Mouse (Mus musculus) T-helper 2 cell (primary cell): Measurements from ENCODE around the gene Cuedc2.

Experiments
- in situ Hi-C: fragments of 300-600 bp; cut with MboI, MseI; formaldehyde crosslinking; loops from one replicate; pipeline ENCODE4 v1.15.1; 2025; ENCODE audit warnings: high pct_unique_total_duplicates

The Cuedc2 gene

DNA sequence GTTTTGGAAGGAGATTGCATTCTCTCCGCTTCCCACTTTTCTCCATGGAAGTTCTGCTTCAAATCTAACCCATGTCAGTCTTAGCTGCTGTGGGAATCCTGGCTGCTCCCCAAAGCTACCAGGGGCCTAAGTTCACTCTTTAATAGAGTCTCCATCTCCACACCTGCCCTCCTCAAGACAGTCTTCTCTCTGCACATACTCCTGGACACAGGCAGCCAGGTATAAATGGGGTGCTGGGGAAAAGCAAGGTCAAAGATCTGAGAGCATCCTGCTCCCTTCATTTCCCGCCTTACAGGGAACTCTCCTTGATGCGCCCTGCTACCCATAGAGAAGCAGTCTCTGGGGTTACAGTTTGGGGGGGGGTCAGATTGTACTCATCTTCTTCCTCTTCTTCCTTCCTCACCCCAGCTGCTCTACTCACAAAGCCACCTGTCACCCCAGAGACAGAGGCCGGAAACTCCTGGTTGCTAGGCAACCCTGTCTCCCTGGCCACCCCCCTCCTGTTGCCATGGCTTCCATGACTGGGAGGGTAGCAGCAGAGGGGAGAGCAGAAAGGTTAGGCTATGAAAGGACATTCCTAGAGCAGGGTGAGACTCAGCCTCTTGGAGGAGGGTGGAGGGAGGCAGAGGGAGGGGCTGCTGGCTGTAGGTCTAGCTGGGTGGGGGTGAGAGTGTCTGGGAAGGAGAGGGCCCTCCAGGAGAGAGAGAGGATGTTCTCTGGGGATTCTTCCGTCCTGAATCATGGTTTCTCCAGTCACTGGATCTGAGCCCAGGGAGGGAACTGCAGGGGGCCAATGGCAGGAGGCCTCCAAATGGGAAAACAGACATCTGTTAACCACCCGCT is 17.2 kb downstream of the Cuedc2 start:
- in situ Hi-C loops, result no loop called here

DNA sequence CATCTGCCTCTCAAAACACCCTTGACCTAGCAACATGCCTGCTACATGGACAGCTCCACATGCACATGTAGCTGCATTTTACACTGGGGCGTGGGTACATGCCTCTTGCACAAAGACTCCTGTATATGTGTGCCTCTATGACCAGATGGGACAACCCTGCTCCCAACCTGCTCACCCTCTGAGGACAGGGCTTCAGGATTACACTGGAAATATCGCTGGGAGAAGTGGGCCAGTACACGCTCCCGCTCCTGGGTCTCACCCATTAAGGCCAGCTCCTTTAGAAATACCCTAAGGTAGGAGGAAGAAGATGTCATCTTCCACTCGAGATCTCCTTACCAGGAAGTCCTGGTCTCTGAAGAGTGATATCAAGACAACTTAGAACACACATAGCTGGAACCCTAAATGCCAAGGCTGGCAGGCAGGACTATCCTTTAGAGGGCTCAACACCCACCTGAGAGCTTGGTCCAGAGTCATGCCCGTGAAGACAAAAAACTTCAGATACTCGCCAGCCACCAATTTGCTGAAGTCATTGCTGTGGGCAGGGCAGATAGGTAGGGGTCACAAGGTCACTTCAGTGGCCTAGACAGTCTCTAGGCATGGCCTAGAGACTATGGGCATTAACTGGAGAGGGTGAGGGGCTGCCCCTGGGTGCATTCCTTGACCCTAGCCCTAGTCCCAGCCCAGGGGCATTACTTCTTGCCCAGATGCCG is 18.3 kb downstream of the Cuedc2 start:
- in situ Hi-C loops, result no loop called here

DNA sequence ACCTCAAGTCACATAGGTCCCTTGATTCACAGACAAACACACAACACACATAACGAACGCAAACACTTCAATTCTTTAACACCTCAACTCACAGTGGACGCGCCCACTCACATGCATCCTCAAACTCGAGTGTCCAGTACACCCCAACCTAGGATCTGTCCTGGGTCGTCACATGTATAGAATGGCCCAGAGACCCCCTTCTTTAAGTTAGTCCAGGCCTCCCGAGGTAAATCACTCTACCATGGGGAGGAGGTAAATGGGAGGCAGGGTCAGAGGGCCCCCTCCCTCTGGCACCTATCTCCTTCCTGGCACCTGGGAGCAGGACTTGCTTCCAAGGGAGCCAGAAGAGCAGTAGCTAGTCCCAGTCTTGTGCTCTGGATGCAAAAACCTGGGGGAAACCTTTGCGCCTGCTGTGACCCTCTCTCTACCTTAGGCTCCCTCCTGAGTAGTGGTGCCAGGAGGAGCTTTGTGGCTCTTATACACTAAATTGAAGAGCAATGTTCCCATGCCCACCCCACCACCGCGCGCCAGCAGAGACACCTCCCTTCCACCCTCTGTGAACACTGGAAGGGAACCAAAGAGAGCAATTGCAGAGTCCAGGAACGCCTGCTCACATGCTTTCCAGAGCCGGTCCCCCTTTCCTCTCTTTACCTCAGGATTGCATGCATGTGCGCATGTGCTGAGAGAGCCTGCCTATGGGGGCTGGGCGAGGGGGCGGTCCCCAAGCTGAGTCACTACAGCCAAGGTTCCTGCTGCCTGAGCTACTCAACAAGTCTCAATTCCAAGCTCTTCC is 19.7 kb downstream of the Cuedc2 start:
- in situ Hi-C loops, result no loop called here

DNA sequence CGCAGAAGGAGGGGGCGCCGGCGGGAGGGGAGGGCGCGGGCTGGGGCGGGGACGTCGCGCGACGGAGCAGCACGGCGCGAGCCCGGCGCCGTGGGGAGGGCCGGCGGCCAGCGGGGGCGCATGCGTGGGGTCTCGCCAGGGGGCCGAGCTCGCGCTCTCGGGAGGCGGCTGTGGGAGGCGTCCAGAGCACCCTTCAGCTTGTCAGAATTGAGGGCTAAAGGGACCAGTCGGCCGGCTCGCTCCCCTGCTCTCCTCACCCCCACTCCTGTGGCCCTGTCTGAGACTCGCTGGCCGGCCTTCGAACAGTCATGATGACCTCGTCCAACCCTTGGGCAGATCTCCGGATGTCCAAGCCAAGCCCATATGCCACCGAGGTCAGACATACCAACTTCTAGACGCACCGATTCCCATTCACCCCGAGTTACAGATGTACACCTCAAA is 20.5 kb downstream of the Cuedc2 start:
- in situ Hi-C loops, result no loop called here

DNA sequence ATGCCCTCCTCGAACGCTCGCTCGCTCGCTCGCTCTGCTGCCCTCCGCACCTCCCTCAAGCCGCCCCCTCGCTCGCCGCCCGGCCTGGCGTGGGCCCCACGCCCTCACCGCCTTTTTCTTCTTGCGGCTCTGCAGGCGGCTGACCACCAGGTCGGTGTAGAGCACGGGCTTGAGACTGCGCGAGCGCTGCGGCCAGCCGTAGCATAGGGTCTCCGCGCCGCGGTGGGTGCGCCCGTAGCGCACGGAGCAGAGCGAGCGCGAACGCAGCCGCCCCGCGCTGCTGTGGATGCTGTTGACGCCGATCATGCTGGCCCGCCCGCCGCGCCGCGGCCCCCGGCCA is 21.0 kb downstream of the Cuedc2 start:
- in situ Hi-C loops, result no loop called here

DNA sequence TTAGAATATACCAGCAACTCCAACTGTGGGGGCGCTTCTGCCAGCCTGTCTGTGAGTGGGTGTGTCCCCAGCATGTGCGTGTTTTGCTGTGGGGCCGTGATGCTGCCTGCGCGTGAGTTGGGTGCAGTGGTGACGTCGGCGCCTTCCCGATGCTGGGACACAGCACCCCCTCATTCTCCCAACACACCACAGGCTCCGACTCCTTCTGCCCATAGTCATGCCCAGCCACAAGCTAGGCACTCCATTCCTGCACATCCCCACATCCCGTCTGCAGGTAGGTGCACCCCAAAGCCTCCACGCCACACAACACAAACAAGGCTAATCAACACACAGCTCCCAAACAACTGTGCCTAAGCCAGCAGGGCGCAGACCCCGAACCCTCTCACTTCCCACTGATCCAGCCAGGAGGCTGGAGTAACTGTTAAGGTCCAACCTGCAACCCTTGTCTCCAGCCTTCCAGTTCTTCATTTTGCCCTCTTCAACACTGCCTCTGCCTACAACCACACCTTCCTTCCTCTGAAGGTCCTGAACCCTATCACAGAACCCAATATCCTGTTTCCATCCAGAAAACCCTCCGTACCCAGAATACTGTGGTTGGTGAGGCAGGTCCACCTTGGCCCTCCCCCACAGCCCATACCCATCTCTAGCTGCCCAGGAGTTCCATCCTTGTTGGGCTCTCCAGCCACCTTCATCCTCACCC is 21.5 kb downstream of the Cuedc2 start:
- in situ Hi-C loops, result no loop called here

DNA sequence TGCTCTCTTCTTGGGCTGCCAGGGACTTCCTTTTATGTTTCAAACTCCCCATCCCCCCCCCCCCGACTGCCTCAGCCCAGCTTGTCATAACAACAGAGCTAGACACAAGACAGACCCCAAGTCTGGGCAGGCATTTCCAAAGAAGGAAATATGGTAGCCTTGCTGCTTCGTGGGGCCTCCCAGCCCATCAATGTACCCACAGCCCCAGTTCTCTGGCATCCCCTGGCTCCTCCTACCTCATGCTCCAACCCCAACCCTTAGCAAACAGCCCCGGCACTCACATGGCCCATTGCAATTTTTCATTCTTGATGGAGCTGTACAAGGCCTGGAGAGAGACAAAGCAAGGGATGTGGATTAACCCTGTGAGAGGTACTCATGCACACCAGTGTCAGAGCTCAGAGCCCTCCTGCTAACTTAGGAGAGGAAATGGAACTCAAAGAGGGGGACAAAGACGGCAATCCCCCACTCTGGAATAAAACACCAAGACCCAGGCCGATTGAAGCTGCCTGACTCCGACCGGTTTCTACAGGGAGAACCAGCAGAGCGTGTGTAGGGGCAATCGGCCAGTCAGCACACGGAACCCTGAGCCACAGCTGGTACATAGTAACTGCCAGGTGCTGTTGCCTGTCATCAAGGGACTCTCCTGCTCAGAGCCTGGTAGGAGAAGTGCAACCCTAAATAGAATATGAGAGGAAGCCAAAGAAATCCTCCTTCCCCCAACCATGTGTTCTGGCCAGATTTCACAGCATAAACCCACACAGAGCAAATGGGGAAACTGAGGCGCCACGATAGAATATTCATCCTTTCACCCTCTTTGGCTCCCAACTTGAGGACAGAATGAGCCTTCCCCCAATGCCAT is 22.5 kb downstream of the Cuedc2 start:
- in situ Hi-C loops, result no loop called here

DNA sequence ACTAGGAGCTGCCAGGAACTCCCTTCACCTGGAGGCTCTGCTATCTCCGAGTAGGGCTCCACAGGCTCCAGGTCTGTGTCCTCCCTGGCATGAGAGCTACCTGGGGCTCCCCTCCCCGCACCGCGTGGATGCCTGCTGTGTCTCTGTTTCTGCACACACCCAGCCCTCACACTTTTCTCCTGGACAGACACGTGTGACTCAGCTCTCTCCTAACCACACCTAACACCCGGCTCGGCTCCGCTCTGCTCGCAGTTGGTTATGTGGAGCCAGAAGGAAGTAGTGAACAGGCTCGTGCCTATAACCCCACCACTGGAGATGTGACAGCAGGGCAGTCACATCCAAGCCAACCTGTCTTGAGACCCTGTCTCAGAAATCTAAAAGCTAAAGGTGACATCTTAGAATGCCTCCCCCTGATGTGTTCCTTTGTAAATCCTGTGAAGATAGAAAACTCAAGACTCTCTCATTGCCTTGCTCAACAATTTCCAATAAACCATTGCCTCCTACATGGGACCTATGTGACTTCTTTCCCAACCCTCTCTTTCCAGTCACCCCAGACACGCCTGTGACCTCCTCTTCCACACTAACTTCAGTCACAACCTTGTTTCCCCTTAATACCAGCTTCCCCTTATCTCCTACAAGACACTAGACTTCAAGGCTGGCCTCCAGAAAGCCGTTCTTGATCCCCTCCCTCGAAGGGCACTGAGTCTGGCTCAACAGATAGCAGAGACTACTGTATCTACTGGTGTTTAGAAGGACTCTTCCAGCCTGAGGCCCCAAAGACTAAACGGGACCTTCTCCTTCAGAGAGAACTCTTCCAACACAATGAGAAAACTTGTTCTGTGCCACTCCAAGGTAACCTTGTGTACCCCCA is 23.4 kb downstream of the Cuedc2 start:
- in situ Hi-C loops, result no loop called here

DNA sequence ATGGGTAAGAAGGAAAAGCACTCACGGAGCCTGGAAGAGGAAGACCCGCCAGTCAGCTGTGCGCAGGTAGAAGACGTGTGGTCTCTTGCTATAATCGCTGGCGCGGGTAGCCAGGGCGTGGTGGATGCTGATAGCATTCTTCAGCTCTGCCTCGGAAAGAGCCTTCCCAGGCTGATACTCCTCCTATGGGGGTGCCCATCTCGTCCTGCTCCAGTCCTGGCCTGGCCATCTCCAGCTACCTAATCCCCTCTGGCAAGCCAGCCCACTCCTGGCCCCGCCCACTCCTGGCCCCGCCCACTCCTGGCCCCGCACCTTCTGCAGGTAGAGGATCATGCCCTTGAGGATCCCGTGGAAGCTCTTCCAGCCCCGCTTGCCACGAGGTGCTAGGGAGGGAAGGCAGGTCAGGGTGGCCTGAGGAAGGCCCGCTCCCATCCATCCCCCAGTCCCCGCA is 24.3 kb downstream of the Cuedc2 start:
- in situ Hi-C loops, result no loop called here

DNA sequence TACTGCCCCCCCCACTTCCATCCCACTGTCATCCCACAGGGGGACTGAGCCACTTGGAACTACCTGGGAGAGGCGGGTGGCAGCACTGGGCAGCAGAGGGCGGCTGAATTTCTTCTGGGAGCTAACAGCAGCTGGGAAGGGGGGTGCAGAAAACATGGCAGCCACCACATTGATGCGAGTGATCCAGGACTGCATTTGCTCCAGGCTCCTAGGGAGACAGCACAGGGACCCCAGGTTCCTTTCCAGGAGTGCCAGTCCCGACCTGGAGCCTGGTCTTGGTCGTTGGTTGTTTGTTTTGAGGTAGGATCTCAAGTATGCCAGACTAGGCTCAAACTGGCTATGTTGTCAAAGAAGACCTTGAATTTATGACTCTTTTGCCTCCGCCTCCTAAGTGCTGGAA is 24.9 kb downstream of the Cuedc2 start:
- in situ Hi-C loops, result no loop called here

DNA sequence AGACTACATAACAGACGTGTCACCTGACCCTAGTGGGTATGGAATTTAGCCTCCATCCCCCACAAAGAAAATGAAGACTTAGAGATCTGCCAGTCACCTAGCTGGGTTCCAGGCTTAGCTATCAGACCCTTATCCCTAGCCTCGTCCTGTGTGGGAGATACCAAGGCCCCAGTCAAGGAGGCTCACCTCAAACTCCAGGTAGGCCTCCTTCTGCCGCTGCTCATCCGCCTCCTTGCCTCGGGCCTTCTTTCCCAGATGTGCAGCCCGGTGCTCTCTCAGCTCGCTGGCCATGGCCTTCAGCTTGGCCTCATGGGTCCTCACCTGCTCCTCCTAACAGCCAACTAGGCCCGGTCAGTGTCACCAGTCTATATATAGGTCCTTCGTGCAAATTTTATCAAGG is 25.4 kb downstream of the Cuedc2 start:
- in situ Hi-C loops, result no loop called here

DNA sequence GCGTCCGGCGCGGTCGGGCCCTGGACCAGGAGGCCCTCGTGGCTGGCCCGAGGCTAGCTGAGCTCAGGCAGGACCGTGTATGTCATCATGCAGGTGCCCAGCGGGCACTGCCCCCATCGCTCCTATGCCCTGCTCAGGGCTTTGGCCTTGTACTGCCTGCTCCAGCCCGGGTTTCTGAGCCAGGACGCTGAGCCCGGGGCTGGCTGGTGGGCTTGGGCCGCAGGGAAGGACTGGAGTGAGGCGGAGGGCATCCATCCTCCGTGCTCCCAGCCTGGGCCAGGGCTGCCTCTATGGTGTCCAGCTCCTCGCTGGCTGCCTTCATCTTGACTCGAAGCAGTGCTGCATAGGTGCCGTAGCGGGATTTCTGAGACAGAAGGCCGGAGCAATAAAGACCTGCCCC is 25.9 kb downstream of the Cuedc2 start:
- in situ Hi-C loops, result no loop called here

DNA sequence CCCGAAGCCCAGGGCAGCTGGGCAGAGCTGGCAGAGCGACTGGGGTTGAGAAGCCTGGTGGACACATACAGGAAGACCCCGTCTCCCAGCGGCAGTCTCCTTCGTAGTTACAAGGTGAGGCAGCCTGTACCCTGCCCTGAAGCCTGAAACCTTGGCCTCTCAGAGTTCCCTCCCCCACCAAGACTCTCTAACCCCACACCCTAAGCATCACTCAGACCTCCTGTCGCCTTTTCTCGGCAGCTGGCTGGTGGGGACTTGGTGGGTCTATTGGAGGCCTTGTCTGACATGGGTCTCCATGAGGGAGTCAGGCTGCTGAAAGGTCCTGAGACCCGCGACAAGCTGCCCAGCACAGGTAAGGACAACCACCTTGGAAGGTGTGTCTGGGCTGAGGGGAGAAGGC is 27.2 kb downstream of the Cuedc2 start:
- in situ Hi-C loops, result no loop called here

DNA sequence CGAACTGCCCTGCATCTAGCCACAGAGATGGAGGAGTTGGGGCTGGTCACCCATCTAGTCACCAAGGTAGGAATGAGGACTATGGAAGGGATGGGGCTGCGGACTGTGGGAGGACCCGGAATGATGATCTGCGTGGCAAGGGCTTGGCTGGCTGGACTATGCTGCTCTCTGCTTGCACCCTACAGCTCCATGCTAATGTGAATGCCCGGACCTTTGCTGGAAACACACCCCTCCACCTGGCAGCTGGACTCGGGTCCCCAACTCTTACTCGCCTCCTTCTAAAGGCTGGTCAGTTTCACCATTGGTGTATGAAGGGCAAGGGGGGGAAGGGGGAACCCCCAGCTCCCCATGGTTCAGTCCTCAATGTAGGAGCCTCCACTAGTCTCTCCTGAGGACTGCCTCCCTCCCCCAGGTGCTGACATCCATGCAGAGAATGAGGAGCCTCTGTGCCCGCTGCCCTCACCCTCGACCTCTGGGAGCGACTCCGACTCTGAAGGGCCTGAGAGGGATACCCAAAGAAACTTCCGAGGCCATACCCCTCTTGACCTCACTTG is 28.1 kb downstream of the Cuedc2 start:
- in situ Hi-C loops, result no loop called here

DNA sequence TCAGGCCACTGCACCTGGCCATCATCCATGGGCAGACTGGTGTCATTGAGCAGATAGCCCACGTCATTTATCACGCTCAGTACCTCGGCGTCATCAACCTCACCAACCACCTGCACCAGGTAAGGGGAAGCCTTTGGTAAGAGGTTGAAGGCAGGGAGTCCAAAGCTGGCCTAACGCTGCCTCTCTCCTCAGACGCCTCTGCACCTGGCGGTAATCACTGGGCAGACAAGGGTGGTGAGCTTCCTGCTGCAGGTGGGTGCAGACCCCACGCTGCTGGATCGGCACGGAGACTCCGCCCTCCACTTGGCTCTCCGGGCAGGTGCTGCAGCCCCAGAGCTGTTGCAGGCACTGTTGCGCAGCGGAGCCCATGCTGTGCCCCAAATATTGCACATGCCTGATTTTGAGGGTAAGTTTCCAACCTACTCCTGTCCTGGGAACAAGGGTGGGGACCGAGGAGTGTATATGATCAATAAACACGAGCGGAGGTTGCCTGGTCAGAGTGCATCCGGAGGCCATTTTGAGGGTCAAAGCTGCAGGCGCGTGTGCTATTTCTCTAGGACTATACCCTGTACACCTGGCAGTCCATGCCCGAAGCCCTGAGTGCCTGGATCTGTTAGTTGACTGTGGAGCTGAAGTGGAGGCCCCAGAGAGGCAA is 28.7 kb downstream of the Cuedc2 start:
- in situ Hi-C loops, result loop anchor here (10.0 kb wide), 2 partner anchors 175 to 1275 kb away; partner anchors contain the start of gene Elovl3

DNA sequence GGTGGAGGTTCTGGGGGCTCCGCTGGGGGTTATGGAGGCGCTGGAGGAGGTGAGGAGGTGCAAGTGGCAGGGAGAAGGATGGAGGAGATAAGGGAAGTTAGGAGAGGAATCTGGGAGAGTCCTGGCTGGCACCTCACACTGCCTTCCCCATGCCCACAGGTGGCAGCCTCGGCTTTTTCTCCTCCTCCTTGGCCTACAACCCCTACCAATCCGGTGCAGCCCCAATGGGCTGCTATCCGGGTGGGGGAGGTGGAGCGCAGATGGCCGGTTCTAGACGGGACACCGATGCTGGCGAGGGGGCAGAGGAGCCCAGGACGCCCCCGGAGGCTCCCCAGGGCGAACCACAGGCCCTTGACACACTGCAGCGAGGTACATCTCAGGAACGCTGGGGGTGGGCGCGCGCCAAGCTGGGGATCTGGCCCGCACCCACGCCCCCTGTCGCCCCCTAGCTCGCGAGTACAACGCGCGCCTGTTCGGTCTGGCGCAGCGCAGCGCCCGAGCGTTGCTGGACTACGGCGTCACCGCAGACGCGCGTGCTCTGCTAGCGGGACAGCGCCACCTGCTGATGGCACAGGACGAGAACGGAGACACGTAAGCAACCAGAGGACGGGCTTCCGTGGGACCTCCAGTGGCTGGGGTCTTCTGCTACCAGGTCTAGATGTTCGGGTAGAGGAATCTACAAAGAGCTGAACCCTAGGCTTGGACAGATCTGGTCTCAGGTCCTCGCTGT is 29.6 kb downstream of the Cuedc2 start:
- in situ Hi-C loops, result loop anchor here (10.0 kb wide), 2 partner anchors 174 to 1274 kb away; partner anchors contain the start of gene Elovl3

DNA sequence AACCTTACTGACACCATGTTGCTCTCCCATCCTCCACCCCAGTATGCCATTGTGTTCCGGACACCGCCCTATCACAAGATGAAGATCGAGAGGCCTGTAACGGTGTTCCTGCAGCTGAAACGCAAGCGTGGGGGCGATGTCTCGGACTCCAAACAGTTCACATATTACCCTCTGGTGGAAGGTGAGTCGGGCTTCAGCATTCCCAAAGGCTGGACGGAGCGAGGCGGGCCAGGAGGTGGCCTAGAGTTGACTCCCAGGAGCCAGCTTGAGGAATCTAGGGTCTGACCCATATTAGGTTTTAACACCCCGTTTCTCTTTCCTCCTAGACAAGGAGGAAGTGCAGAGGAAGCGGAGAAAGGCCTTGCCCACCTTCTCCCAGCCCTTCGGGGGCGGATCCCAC is 30.2 kb downstream of the Cuedc2 start:
- in situ Hi-C loops, result loop anchor here (10.0 kb wide), 2 partner anchors 174 to 1274 kb away; partner anchors contain the start of gene Elovl3

DNA sequence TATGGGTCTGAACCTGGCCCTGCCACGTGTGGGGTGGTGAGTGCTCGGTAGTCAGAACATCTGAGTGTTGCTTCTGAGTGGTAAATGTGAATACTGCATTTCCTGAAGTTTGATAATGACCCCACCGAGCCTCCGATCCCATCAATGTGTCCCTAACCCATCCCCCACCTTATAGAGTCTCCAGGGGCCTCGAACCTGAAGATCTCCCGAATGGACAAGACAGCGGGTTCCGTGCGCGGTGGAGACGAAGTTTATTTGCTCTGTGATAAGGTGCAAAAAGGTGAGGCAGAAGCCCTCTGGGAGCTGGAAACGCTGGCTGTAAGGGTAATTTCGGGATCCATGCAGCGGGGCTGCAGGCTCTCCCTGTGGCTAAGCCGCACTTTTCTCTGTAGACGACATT is 30.7 kb downstream of the Cuedc2 start:
- in situ Hi-C loops, result loop anchor here (10.0 kb wide), 2 partner anchors 173 to 1273 kb away; partner anchors contain the start of gene Elovl3
